Mouse (Mus musculus) kidney, adult 2 months (tissue): ENCODE measurements around the gene Fbxo46. TPM values are rescaled to one million over a fixed set of nuclear protein-coding genes. Genes with fewer than 3 reads are reported as not detected.

Experiments
- DNase-seq: peaks from one replicate; pipeline ENCODE4 v3.0.0; 2021
- H3K27ac ChIP-seq: fragments of 200-500 bp; 2 replicates; pipeline ENCODE4 v1.5.1; 2012; ENCODE audit warnings: low read depth, low read length, control low read depth, inconsistent platforms; ENCODE audit not compliant: insufficient read depth
- H3K27me3 ChIP-seq: fragments of 200-500 bp; replicated peaks from 2 replicates; pipeline ENCODE4 v1.6.1; 2012; ENCODE audit warnings: mild to moderate bottlenecking, moderate library complexity, low read length, inconsistent platforms; ENCODE audit not compliant: control insufficient read depth, insufficient read depth
- H3K36me3 ChIP-seq: fragments of 200-500 bp; 2 replicates; pipeline ENCODE4 v1.6.1; 2012; ENCODE audit warnings: mild to moderate bottlenecking, moderate library complexity, low read length, inconsistent platforms; ENCODE audit not compliant: control insufficient read depth, insufficient read depth
- H3K4me1 ChIP-seq: fragments of 200-500 bp; 2 replicates; pipeline ENCODE4 v1.6.1; 2011; ENCODE audit warnings: low read length; ENCODE audit not compliant: control insufficient read depth, insufficient read depth
- H3K4me3 ChIP-seq: fragments of 200-500 bp; 2 replicates; pipeline ENCODE4 v1.5.1; 2011; ENCODE audit warnings: mild to moderate bottlenecking, low read depth, low read length, control low read depth; ENCODE audit not compliant: insufficient read depth
- CTCF ChIP-seq: fragments of 200-500 bp; conservative IDR thresholded peaks from 2 replicates; pipeline ENCODE4 v1.5.1; 2011; ENCODE audit warnings: low read depth, mild to moderate bottlenecking, control low read depth, low read length, moderate library complexity, mixed read lengths; ENCODE audit not compliant: insufficient read depth, insufficient read length
- POLR2A ChIP-seq: fragments of 200-500 bp; IDR thresholded peaks from one replicate; pipeline ENCODE4 v1.6.1; 2011; ENCODE audit warnings: low read depth, low read length, control low read depth
- WGBS: fragments of 180-500 bp; shearing (Covaris S2); methylation state at CpG from one replicate; pipeline ENCODE4 v1.1.7; 2018; 5-methylcytosine and 5-hydroxymethylcytosine counted together
- polyA plus RNA-seq: library from polyadenylated mRNA; depleted of rRNA; stranded (reverse); fragments of >200 nt; gene quantifications from 2 replicates; pipeline ENCODE4 v1.2.3, GENCODE M21; 2012

Gene Fbxo46
- polyA plus RNA-seq, 1 experiment = 9.2 TPM

- H3K27me3 ChIP-seq = no peaks in the 10 kb centered on the region
- no peak overlapping the region for H3K27ac ChIP-seq
- H3K36me3 ChIP-seq = no peaks in the 10 kb centered on the region
- TF ChIP-seq CTCF (no peak), POLR2A (no peak)
- no peak overlapping the region for H3K4me3 ChIP-seq
- H3K4me1 ChIP-seq = no peaks in the 10 kb centered on the region
- no peak for DNase-seq
- WGBS = 61% methylated on average over 2 of the region's 2 CpGs
Measured at GRCm38 (mm10) chr7:19097217-19097616, 22.4 kb upstream of the Fbxo46 start.

- no peak for DNase-seq
- Histone ChIP-seq H3K4me1 (no peaks in the 10 kb centered on the region), H3K4me3 (no peak overlapping the region), H3K36me3 (no peaks in the 10 kb centered on the region), H3K27me3 (no peaks in the 10 kb centered on the region), H3K27ac (no peak overlapping the region)
- no peak for TF ChIP-seq POLR2A
- no peak for TF ChIP-seq CTCF
Measured at GRCm38 (mm10) chr7:19097863-19098262, 21.8 kb upstream of the Fbxo46 start.

GRCm38 (mm10) chr7:19098811-19099210 lies 20.8 kb upstream of the Fbxo46 start:
- Histone ChIP-seq H3K4me1 (no peaks in the 10 kb centered on the region), H3K27me3 (no peaks in the 10 kb centered on the region), H3K27ac (no peak overlapping the region), H3K4me3 (no peak overlapping the region), H3K36me3 (no peaks in the 10 kb centered on the region)
- 88% methylated on average over 7 of the region's 7 CpGs for WGBS
- no peak for TF ChIP-seq CTCF
- no peak for TF ChIP-seq POLR2A
- DNase-seq = no peak

- Histone ChIP-seq H3K36me3 (no peaks in the 10 kb centered on the region), H3K27me3 (no peaks in the 10 kb centered on the region), H3K4me1 (no peaks in the 10 kb centered on the region), H3K4me3 (no peak overlapping the region), H3K27ac (no peak overlapping the region)
- DNase-seq = no peak
- WGBS = 81% methylated on average over 1 of the region's 1 CpGs
- TF ChIP-seq POLR2A (no peak), CTCF (no peak)
Measured at GRCm38 (mm10) chr7:19100290-19100689, 19.4 kb upstream of the Fbxo46 start.

- H3K4me3 ChIP-seq = no peak overlapping the region
- no peaks in the 10 kb centered on the region for H3K27me3 ChIP-seq
- no peaks in the 10 kb centered on the region for H3K4me1 ChIP-seq
- H3K36me3 ChIP-seq = no peaks in the 10 kb centered on the region
- TF ChIP-seq CTCF (no peak), POLR2A (no peak)
- DNase-seq = no peak
- H3K27ac ChIP-seq = no peak overlapping the region
Measured at GRCm38 (mm10) chr7:19103741-19104140, 15.9 kb upstream of the Fbxo46 start.

GRCm38 (mm10) chr7:19104486-19104885 lies 15.2 kb upstream of the Fbxo46 start:
- TF ChIP-seq CTCF (no peak), POLR2A (no peak)
- no peak for DNase-seq
- 88% methylated on average over 2 of the region's 2 CpGs for WGBS
- Histone ChIP-seq H3K36me3 (no peaks in the 10 kb centered on the region), H3K4me3 (no peak overlapping the region), H3K27me3 (no peaks in the 10 kb centered on the region), H3K4me1 (no peaks in the 10 kb centered on the region), H3K27ac (no peak overlapping the region)

GRCm38 (mm10) chr7:19107436-19107835 lies 12.2 kb upstream of the Fbxo46 start:
- TF ChIP-seq POLR2A = no peak
- no peaks in the 10 kb centered on the region for H3K4me1 ChIP-seq
- no peaks in the 10 kb centered on the region for H3K27me3 ChIP-seq
- DNase-seq = no peak
- 59% methylated on average over 3 of the region's 3 CpGs for WGBS
- H3K36me3 ChIP-seq = no peaks in the 10 kb centered on the region
- no peak overlapping the region for H3K27ac ChIP-seq
- no peak overlapping the region for H3K4me3 ChIP-seq

- no peak overlapping the region for H3K27ac ChIP-seq
- DNase-seq = no peak
- H3K27me3 ChIP-seq = no peaks in the 10 kb centered on the region
- WGBS = 92% methylated on average over 1 of the region's 1 CpGs
- no peaks in the 10 kb centered on the region for H3K4me1 ChIP-seq
- TF ChIP-seq POLR2A = no peak
- TF ChIP-seq CTCF = no peak
- H3K36me3 ChIP-seq = no peaks in the 10 kb centered on the region
- no peak overlapping the region for H3K4me3 ChIP-seq
Measured at GRCm38 (mm10) chr7:19109565-19109964, 10.1 kb upstream of the Fbxo46 start.
